Mouse (Mus musculus): ENCODE measurements around the gene Ccdc51.

Ccdc51 gene

GRCm38 (mm10) chr9:109056916-109057315, 25.4 kb upstream of the Ccdc51 start:
- no peak for DNase-seq (ENCODE audit: low spot score in 2 of 2)

GRCm38 (mm10) chr9:109057543-109057942, 24.8 kb upstream of the Ccdc51 start:
- DNase-seq (ENCODE audit: low spot score in 2 of 2), result no peak

DNA sequence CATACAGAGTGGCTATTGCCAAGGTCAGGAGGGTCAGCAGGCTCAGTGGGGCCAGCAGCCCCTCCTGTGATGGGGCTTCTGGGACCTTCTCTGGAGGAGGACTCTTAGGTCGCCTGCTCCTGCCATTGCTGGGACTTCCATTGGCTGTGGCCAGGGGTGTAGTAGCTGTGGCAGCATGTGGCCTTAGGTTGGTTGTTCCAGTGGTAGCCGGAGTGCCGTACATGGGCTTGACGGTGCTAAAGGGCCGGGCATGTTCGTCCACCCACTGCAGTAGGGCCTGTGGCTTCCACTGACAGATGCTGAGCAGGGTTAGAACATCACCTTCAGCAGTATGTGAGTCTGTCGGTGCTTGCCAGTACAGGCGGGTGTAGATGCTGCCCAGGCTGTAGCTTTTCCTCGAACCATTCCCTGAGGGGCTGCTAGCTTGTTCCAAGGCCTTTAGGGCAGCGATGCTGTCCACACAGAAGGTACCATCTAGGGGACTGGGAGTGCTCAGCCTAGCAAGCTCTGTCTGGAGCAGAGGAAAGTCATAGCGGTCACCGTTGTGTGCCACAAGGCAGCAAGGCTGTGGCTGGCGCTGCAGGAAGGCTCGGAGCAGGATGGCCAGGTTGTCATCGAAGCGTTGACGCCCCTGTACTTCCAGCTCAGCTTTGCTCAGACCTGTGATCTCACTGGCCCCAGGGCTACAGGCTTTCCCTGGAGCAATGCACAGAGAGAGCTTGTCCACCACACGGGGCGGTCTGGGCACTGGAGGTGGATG, 24.1 kb upstream of the Ccdc51 start:
- DNase-seq (ENCODE audit: low spot score in 2 of 2), result no peak

DNA sequence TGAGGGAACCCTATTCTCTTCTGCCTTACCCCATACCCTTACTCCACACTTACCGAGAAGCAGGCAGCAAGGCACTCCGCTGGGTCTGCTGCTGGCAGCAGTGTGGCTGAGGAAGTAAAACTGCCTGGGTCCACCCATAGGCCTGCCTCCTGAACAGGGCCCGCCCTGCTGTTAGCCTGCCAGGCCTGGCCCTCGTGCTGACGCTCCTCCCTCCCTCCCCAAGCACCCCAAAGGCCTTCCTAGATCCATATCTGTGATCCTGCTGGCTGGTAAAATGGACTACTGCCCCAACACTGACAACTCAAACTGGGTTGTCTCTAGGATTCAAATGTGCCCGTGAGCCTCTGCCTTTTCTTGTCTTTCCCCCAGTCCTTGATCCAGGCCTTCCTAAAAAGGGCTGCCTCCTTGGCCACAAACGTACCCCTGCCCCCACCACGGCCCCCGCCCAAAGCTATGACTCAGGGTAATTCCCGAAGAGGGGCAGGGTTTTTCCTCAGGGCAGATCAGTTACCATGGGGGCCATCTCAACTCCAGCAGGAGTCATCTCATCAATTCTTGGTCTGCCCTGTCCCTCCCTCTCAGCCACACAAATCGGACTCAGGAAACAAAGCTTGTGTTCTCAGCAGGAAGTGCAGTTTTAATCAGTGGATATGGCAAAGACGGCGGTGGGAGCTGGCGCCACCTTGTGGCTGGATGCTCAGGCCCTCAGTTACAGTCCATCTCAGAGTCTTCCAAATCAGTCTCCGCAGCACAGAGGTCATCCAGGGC, 23.0 kb upstream of the Ccdc51 start, which contains the start of gene Trex1:
Gene Trex1, minus strand, starts transcription at position 599 of the 768 bp plus-strand sequence.
- DNase-seq (ENCODE audit: low spot score in 2 of 2), result peak; percentile 77 to 90

DNA sequence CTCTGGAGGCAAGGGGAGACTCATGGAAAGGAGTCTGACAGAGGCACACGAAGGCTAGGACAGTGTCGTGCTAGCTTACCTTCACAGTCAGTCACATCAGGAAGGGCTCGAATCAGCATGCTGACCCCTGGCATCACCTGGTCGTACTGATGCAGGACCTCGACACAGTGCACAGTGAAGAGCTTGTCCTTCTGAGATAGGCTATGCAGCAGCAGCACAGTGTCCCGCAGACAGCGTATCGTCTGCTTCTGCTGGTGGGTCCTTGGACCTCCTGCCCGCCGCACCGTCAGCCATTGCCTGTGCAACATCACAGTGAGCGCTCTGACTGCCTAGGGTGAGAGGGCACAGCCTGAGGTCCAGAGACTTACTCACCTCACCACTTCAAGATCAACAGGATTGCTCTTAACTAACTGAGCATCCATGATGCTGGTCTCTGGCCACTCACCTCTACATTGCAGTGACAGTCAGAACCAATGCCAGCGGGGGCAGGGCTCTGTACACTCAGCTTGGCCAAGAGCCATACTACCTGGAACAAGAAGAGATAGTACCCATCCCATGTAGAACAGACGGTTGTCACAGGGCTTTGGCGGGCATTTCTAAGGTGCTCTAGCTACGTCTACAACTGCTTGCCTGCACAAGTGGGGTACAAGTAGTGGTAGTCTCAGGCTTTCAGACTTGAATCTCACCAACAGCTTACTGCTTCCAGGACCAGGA, 22.0 kb upstream of the Ccdc51 start:
- no peak for DNase-seq (ENCODE audit: low spot score in 2 of 2)

- DNase-seq (ENCODE audit: low spot score in 2 of 2), result no peak
Measured at GRCm38 (mm10) chr9:109060898-109061295, 21.4 kb upstream of the Ccdc51 start.

GRCm38 (mm10) chr9:109068095-109068735, 14.1 kb upstream of the Ccdc51 start:
- DNase-seq (ENCODE audit: low spot score in 2 of 2), result no peak

DNA sequence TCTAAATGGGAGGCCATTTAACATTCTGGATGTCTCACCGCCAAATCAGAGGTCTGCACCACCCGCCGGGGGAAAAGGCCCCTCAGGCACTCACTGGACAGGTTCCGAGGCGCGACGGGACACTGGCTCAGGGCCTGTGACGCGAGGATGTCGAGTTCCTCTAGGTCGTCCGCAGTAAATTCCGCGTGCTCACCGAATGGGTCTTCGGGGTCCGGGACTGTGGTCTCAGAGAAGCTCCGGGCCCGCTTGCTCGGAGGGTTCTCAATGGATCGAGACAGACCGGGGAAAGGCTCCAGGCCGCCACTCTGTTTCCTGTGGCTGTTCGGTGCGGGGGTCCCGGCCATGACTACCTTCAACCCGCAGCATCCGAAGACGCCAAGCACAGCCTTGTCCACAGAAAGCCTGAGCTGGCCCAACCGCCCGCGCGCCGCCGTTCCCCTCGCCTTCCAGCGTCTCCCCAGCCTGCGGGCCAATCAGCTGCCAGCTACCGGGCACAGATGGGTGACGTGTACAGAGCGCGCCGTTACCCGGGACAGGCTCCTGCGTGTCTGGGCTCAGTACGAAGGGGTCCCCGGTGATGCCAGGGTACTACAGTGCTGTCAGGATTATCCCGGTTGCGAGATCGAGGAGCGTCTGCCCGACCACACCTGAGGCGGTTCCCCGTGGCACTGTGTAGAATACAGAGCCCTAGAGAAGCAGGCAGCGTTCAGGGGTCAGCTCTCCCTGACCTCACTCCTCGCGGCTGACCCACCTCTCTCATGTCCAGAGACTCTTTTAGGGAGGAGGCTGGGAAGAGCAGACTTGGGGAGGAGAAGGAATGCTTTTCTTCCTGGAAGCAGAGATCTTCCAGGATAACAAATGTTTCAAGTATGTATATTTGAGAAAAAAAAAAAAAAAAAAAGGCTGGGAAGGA, 8.4 kb upstream of the Ccdc51 start, which contains the start of gene Atrip:
Gene Atrip, minus strand, starts transcription at position 464 of the 913 bp plus-strand sequence.
- DNase-seq (ENCODE audit: low spot score in 2 of 2), result peak; percentile 84 to 87

DNA sequence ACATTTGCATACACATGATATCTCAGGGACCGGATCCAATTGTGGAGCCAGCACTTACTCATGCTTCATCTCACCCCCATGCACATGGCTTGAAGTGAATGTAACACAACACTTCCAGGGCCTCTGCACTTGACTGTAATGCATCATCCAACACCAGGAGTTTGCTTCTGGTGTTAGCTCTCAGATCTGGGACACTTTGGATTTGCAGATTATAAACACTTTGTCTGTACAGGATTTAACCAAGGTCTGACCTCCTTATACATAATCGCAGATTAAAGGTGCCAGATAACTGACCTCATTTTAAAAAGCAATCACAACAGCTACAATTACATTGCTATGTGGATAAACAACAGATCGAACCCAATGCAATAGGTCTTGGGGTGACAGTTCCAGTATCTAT, 1.8 kb upstream of the Ccdc51 start:
- DNase-seq (ENCODE audit: low spot score in 2 of 2), result no peak

DNA sequence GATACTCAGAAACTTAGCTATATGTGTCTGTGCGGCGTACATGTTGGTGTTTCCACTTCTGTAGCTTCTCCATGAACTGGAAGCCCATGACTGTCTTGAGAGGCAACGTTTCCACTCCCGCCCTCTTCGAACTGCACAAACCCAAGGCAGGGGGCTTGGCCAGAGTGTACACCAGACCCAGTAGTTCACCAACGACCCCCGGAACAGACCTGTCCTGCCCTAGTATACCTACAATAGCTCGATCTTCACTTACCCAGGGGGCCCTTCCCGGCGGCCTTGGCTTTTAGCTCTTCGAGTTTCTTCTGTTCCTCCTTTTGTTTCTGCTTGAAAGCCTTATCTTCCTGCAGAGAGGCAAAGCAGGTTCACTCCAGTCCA, 557 bp upstream of the Ccdc51 start:
- DNase-seq (ENCODE audit: low spot score in 2 of 2), result no peak

DNA sequence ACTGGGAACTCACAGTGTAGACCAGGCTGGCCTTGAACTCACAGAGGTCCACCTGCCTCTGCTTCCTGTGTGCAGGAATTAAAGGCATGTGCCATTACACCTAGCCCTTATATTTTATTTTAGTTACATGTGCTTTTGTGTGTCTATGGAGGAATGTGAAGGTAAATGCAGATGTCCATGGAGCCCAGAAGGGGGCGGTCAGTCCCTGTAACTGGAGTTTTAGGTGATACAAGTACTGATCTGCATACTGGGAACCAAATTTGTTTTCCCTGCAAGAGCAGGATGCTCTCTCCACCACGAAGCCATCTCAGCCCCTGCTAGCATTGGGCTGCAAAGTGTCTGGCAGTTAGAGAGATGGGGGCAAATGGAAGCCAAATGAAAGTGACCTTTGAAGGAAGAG, 2.6 kb downstream of the Ccdc51 start:
- DNase-seq (ENCODE audit: low spot score in 2 of 2), result no peak

GRCm38 (mm10) chr9:109087987-109088386, 5.7 kb downstream of the Ccdc51 start:
- no peak for DNase-seq (ENCODE audit: low spot score in 2 of 2)

DNA sequence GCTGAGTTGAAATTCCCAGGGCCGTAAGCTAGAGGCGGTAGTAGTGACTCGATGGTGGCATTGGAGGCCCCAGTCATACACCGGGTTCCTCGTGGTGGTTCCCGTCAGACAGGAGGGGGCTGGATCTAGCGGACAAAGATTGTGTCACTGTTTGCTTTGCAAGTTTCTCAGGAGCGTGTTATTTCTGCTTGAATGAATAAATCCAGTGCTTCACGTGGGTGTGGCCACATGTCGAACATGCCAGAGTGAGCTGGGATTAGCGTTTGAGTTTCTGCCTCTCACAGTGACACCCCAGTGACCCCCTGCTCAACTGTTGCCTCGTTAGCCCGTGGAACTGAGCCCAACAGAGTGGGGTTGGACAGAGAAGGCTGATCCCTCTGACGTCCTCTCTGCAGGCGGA, 8.2 kb downstream of the Ccdc51 start:
- DNase-seq (ENCODE audit: low spot score in 2 of 2), result peak; percentile 50 to 64

- peak in 1 of 2 experiments; percentile 43 for DNase-seq (ENCODE audit: low spot score in 2 of 2)
Measured at GRCm38 (mm10) chr9:109091802-109092201, 9.5 kb downstream of the Ccdc51 start.

- no peak for DNase-seq (ENCODE audit: low spot score in 2 of 2)
Measured at GRCm38 (mm10) chr9:109092799-109093198, 10.5 kb downstream of the Ccdc51 start.

DNA sequence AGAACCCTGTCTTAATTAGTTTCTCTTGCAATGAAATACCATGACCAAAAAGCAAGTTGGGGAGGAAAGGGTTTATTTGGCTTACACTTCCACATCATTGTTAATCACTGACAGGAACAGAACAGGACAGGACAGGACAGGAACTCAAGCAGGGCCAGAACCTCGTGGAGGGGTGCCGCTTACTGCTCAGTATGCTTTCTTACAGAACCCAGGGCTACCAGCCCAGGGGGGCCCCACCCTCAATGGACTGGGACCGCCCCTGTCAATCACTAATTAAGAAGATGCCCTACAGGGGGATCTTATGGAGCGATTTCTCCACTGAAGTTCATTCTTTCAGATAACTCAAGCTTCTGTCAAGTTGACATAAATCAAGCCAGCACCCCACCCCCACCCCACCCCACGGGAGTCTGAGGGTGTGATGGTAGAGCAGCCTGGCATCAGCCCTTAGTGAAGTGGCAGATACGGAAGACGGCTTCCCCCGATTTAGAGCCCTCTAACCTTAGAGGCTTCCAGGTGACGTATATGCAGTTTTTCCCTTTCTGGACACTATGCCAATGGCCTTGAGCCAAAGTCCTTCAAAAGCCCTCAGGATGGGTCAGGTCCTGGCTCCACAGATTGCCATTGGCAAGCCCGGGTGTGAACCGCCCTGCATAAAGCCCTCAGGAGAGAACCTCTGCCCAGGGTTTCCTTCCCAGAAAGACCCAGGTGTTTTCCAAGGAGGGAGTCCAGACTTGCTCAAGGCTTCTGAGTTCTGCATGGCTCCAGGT, 11.7 kb downstream of the Ccdc51 start:
- no peak for DNase-seq (ENCODE audit: low spot score in 2 of 2)

- peak; percentile 55 to 63 for DNase-seq (ENCODE audit: low spot score in 2 of 2)
Measured at GRCm38 (mm10) chr9:109094553-109095136, 12.4 kb downstream of the Ccdc51 start.

DNA sequence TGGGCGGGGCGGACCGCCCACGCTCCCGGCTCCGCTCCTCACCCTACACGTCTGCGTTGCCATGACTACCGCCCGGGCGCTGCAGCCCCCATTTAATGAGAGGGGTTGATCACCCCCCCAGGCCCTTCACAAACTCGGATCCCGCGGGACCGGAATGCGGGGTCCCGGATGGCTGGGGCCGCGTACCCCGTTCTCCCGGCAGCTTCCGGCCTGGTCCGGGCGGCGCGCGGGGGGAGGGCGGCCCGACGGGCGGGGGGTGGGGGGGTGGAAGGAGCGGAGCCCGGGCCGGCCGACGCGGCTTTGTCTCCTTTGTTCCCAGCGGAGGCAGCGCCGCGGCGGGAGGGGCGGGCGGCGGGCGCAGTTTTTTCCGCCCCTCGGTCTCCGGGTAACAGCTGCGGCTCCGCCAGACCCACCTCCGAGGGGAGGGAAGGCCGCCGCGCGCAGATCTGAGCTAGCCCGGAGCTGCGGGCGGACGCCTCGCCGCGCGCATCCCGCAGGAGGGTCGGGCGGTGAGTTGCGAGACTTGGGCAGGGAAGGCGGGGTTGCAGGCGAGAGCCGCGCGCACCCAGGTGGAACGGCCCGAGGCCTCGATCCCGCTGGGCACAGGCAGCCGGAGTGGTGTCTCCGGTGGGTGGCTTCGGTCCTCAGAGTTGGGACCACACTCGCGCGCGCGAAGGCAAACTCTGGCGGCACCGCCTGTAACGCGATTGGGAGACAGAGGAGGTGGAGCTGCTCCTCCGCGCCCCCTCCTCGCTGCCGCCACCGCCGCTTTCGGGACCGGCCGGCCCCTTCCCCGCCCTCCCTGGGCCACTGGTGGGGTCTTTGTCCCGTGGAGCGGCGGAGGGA, 13.1 kb downstream of the Ccdc51 start, which contains the start of gene Plxnb1:
Gene Plxnb1, plus strand, starts transcription at position 253 of the 846 bp plus-strand sequence.
- peak in 1 of 2 experiments; percentile 70 for DNase-seq (ENCODE audit: low spot score in 2 of 2)

Data from urinary bladder, adult 18-20 months (tissue).